In genomic region chr19:32484941-32485660, GRCm38 (mm10) we compare ENCODE assay signal across 8 mouse cellular contexts. TPM values are rescaled to one million over a fixed set of nuclear protein-coding genes. Genes with fewer than 3 reads are reported as not detected.
DNase-seq lines count a peak whose midpoint lies in the region; ATAC-seq and TF ChIP-seq lines count a peak whose summit lies in the region.

No protein-coding gene starts in this region.

- dilution Hi-C loops in CH12.LX (cut with MboI; ENCODE audit: extremely low pct_ligation_motif_present, extremely low pct_unique_long_range_greater_than_20kb, low sequenced_read_pairs): no loop called here

- peaks cover 27% of the 10 kb centered on the region for H3K79me2 ChIP-seq in CH12.LX (replicated peaks; ENCODE audit: control insufficient read depth, extremely low read depth, insufficient read depth, poor library complexity, severe bottlenecking)

- DNase-seq in heart, embryonic 10.5 days (ENCODE audit: low spot score): no peak
- DNase-seq in heart, adult 18-20 months: no peak
- peak; percentile 42 for DNase-seq in CH12.LX (ENCODE audit: extremely low read depth)
- no peak for DNase-seq in urinary bladder, adult 2 months (ENCODE audit: low spot score)
- no peak for DNase-seq in adrenal gland, adult 8-10 months
- DNase-seq in left cerebral cortex, postnatal 25 days (ENCODE audit: low spot score in 2 of 2): no peak

- peaks cover 19% of the 10 kb centered on the region for H3K4me1 ChIP-seq in heart, embryonic 10.5 days
- peaks cover 0 to 17% of the 10 kb centered on the region in 2 experiments; a peak in 2 of 4 replicates for H3K4me1 ChIP-seq in CH12.LX (ENCODE audit: control insufficient read depth in 1 of 2, insufficient read depth in 2 of 2)
- H3K4me1 ChIP-seq in forebrain, embryonic 12.5 days: peaks cover 20% of the 10 kb centered on the region
- H3K4me1 ChIP-seq in liver, embryonic 15.5 days (replicated peaks): peaks cover 69% of the 10 kb centered on the region

- no peak for TF ChIP-seq POLR2A in CH12.LX (IDR thresholded peaks at IDR 0.05; ENCODE audit: low read depth, low read length)

- no peaks in the 10 kb centered on the region for H3K36me3 ChIP-seq in heart, embryonic 10.5 days
- H3K36me3 ChIP-seq in CH12.LX (replicated peaks in 1 of 2; ENCODE audit: control insufficient read depth in 1 of 2, insufficient read depth in 1 of 2, low read length in 1 of 2): no peaks in the 10 kb centered on the region
- H3K36me3 ChIP-seq in forebrain, embryonic 12.5 days (replicated peaks): no peaks in the 10 kb centered on the region
- no peaks in the 10 kb centered on the region for H3K36me3 ChIP-seq in liver, embryonic 15.5 days (replicated peaks)

- in situ Hi-C loops in CH12.LX (cut with MboI; ENCODE audit: low pct_ligation_motif_present, low pct_unique_long_range_greater_than_20kb, low sequenced_read_pairs): no loop called here

- no peaks in the 10 kb centered on the region for H3K9me3 ChIP-seq in heart, embryonic 10.5 days
- no peaks in the 10 kb centered on the region for H3K9me3 ChIP-seq in CH12.LX (replicated peaks; ENCODE audit: low read length)
- no peaks in the 10 kb centered on the region for H3K9me3 ChIP-seq in forebrain, embryonic 12.5 days
- no peaks in the 10 kb centered on the region for H3K9me3 ChIP-seq in liver, embryonic 15.5 days (replicated peaks)

- H3K27me3 ChIP-seq in heart, embryonic 10.5 days (ENCODE audit: insufficient read depth, poor library complexity, severe bottlenecking): no peaks in the 10 kb centered on the region
- H3K27me3 ChIP-seq in CH12.LX (replicated peaks): no peaks in the 10 kb centered on the region
- H3K27me3 ChIP-seq in forebrain, embryonic 12.5 days: no peaks in the 10 kb centered on the region
- H3K27me3 ChIP-seq in liver, embryonic 15.5 days: no peaks in the 10 kb centered on the region

- TF ChIP-seq CTCF in CH12.LX (conservative IDR thresholded peaks at IDR 0.05 in 1 of 2, IDR thresholded peaks at IDR 0.05 in 1 of 2; ENCODE audit: low read depth in 2 of 2, low read length in 2 of 2): no peak

- intact Hi-C loops in left cerebral cortex, postnatal 25 days (cut with DNase I): loop anchor here (2.0 to 10.0 kb wide), 2 partner anchors 96 to 510 kb away; partner anchors contain the start of gene Sgms1

- peak; percentile 15 for ATAC-seq in forebrain, embryonic 12.5 days (ENCODE audit: low FRiP score)
- no peak for ATAC-seq in liver, embryonic 15.5 days (ENCODE audit: insufficient read depth)

- no peak for TF ChIP-seq EP300 in CH12.LX (IDR thresholded peaks at IDR 0.05; ENCODE audit: low read length)

- TF ChIP-seq RAD21 in CH12.LX (IDR thresholded peaks at IDR 0.05; ENCODE audit: low read depth, low read length): no peak

- peak overlapping the region; percentile 83 for H3K4me3 ChIP-seq in heart, embryonic 10.5 days
- peak overlapping the region; percentile 61 to 86 (median 85) for H3K4me3 ChIP-seq in CH12.LX (replicated peaks in 1 of 3; ENCODE audit: low read depth in 2 of 3, low read length in 2 of 3, poor library complexity in 1 of 3)
- peak overlapping the region; percentile 69 for H3K4me3 ChIP-seq in forebrain, embryonic 12.5 days (replicated peaks)
- H3K4me3 ChIP-seq in liver, embryonic 15.5 days (replicated peaks): peak overlapping the region; percentile 89

- H3K4me2 ChIP-seq in CH12.LX (ENCODE audit: insufficient read depth, low read depth, poor library complexity, severe bottlenecking): peak overlapping the region; percentile 41
- peak overlapping the region; percentile 82 for H3K4me2 ChIP-seq in forebrain, embryonic 12.5 days
- H3K4me2 ChIP-seq in liver, embryonic 15.5 days: peak overlapping the region; percentile 84

- peak overlapping the region; percentile 72 for H3K9ac ChIP-seq in CH12.LX (ENCODE audit: insufficient read depth, low read depth)
- peak overlapping the region; percentile 80 for H3K9ac ChIP-seq in forebrain, embryonic 12.5 days
- H3K9ac ChIP-seq in liver, embryonic 15.5 days: peak overlapping the region; percentile 91

- peak overlapping the region; percentile 92 for H3K27ac ChIP-seq in heart, embryonic 10.5 days
- H3K27ac ChIP-seq in CH12.LX (ENCODE audit: insufficient read depth, low read depth): no peak overlapping the region
- peak overlapping the region; percentile 92 for H3K27ac ChIP-seq in forebrain, embryonic 12.5 days
- H3K27ac ChIP-seq in liver, embryonic 15.5 days (replicated peaks): peak overlapping the region; percentile 94

- WGBS in heart, embryonic 10.5 days: 19% methylated on average over 13 of the region's 13 CpGs
- 19% methylated on average over 13 of the region's 13 CpGs for WGBS in forebrain, embryonic 12.5 days
- WGBS in liver, embryonic 15.5 days (ENCODE audit: insufficient replicate concordance): 14% methylated on average over 13 of the region's 13 CpGs

TF ChIP-seq in CH12.LX, 34 proteins besides CTCF, POLR2A, EP300 and RAD21:
- TF ChIP-seq ETS1 (conservative IDR thresholded peaks at IDR 0.05; ENCODE audit: low read depth, low read length) (no peak), JUN (IDR thresholded peaks at IDR 0.05; ENCODE audit: insufficient read depth, low read depth, low read length) (peak; percentile 53), TCF12 (IDR thresholded peaks at IDR 0.05; ENCODE audit: low read depth, low read length) (no peak), JUND (conservative IDR thresholded peaks at IDR 0.05; ENCODE audit: low read depth, low read length) (peak; percentile 19; the same call in 1 of the 2 replicates), TBP (conservative IDR thresholded peaks at IDR 0.05; ENCODE audit: low read depth, low read length) (no peak)
TF ChIP-seq in CH12.LX: peak in this region for 2.

RNA-seq across cellular contexts. Expression of gene Minpp1, which starts 0.5 kb away (rescaled TPM):
- polyA plus RNA-seq in heart, embryonic 10.5 days (2016; fragmentation: Nextera tagmentation; extraction: Ambion mirVana): 75.0 and 85.1 TPM in 2 replicates
- total RNA-seq in heart, adult 18-20 months (2021): 10 to 100 TPM; 14.4 to 14.7 TPM
- 44.0 and 50.7 TPM in 2 replicates for total RNA-seq in CH12.LX (2012; rRNA removed)
- 73.1 and 73.2 TPM in 2 replicates for total RNA-seq in CH12.LX (2014; rRNA removed)
- polyA plus RNA-seq in CH12.LX (2012; ENCODE audit: insufficient read length, low read depth): 41.9 and 50.5 TPM in 2 replicates
- polyA plus RNA-seq in forebrain, embryonic 12.5 days (2016; fragmentation: Nextera tagmentation; extraction: Ambion mirVana): 52.5 and 54.7 TPM in 2 replicates
- 82.9 and 84.9 TPM in 2 replicates for polyA plus RNA-seq in liver, embryonic 15.5 days (2015; fragmentation: Nextera tagmentation; extraction: Ambion mirVana)
- 16.5 and 16.9 TPM in 2 replicates for polyA plus RNA-seq in urinary bladder, adult 2 months (2012; rRNA removed)
- total RNA-seq in adrenal gland, adult 8-10 months (2022): 10 to 100 TPM; 36.3 to 47.2 (median 39.0) TPM
- total RNA-seq in left cerebral cortex, postnatal 25 days (2021): 10 to 100 TPM; 69.7 to 76.3 TPM

RNA-seq across cellular contexts. Expression of gene Rpl9-ps6, which starts 18.7 kb away (rescaled TPM):
- polyA plus RNA-seq in heart, embryonic 10.5 days (2016; fragmentation: Nextera tagmentation; extraction: Ambion mirVana): 47.9 and 55.7 TPM in 2 replicates
- 10 to 100 TPM; 28.5 to 47.2 TPM for total RNA-seq in heart, adult 18-20 months (2021)
- total RNA-seq in CH12.LX (2012; rRNA removed) (132 and 145 TPM in 2 replicates), CH12.LX (2014; rRNA removed) (772 and 843 TPM in 2 replicates)
- polyA plus RNA-seq in CH12.LX (2012; ENCODE audit: insufficient read length, low read depth): 149 and 309 TPM in 2 replicates
- 74.3 and 78.0 TPM in 2 replicates for polyA plus RNA-seq in forebrain, embryonic 12.5 days (2016; fragmentation: Nextera tagmentation; extraction: Ambion mirVana)
- 35.2 and 55.6 TPM in 2 replicates for polyA plus RNA-seq in liver, embryonic 15.5 days (2015; fragmentation: Nextera tagmentation; extraction: Ambion mirVana)
- 92.1 and 112 TPM in 2 replicates for polyA plus RNA-seq in urinary bladder, adult 2 months (2012; rRNA removed)
- total RNA-seq in adrenal gland, adult 8-10 months (2022): 10 to 100 TPM; 44.4 to 58.7 (median 53.0) TPM
- total RNA-seq in left cerebral cortex, postnatal 25 days (2021): 10 to 100 TPM; 23.5 to 26.2 TPM
